Mouse (Mus musculus) heart, postnatal 0 days (tissue): Measurements from ENCODE around the gene Fam83f. TPM values are rescaled to one million over a fixed set of nuclear protein-coding genes. Genes with fewer than 3 reads are reported as not detected.

ENCODE experiments used
- ATAC-seq: fragments of 200-750 bp; cut with Nextera tagmentation; 2 replicates; pipeline ENCODE4 v1.8.0; 2017; ENCODE audit warnings: low read depth, moderate number of reproducible peaks, moderate library complexity; ENCODE audit not compliant: insufficient read depth
- DNase-seq: peaks from one replicate; pipeline ENCODE4 v3.0.0-alpha.2; 2016; ENCODE audit warnings: low spot score
- H3K27ac ChIP-seq: fragments of 300-500 bp; sonication (generic); 2 replicates; pipeline ENCODE4 v1.5.1; 2014; ENCODE audit warnings: low read depth, mild to moderate bottlenecking
- H3K27me3 ChIP-seq: fragments of 300-500 bp; sonication (generic); 2 replicates; pipeline ENCODE4 v1.6.1; 2014; ENCODE audit warnings: low read length, mixed read lengths; ENCODE audit not compliant: control insufficient read depth, insufficient read depth
- H3K36me3 ChIP-seq: fragments of 300-500 bp; sonication (generic); replicated peaks from 2 replicates; pipeline ENCODE4 v1.6.1; 2014; ENCODE audit warnings: low read length, mixed read lengths; ENCODE audit not compliant: control insufficient read depth, insufficient read depth
- H3K4me1 ChIP-seq: fragments of 300-500 bp; sonication (generic); 2 replicates; pipeline ENCODE4 v1.6.1; 2014; ENCODE audit warnings: antibody characterized with exemption; ENCODE audit not compliant: control insufficient read depth, insufficient read depth
- H3K4me2 ChIP-seq: fragments of 300-500 bp; sonication (generic); 2 replicates; pipeline ENCODE4 v1.6.1; 2014; ENCODE audit warnings: low read depth, mild to moderate bottlenecking, low read length, moderate library complexity
- H3K4me3 ChIP-seq: fragments of 300-500 bp; sonication (generic); 2 replicates; pipeline ENCODE4 v1.5.1; 2014; ENCODE audit warnings: low read depth, low read length
- H3K9ac ChIP-seq: fragments of 300-500 bp; sonication (generic); replicated peaks from 2 replicates; pipeline ENCODE4 v1.6.1; 2014; ENCODE audit warnings: low read depth, low read length, mixed read lengths
- H3K9me3 ChIP-seq: fragments of 300-500 bp; sonication (generic); replicated peaks from 2 replicates; pipeline ENCODE4 v1.6.1; 2016; ENCODE audit warnings: low read length; ENCODE audit not compliant: control insufficient read depth
- CTCF ChIP-seq: IDR thresholded peaks from 2 replicates; pipeline ENCODE4 v1.5.1; 2016; ENCODE audit warnings: antibody characterized with exemption, control low read depth, low read depth
- EP300 ChIP-seq: IDR thresholded peaks from 2 replicates; pipeline ENCODE4 v1.6.1; 2016; ENCODE audit warnings: antibody characterized with exemption, low read depth
- WGBS: fragments of 180-500 bp; shearing (Covaris S2); extraction: QIAGEN DNeasy Blood & Tissue Kit; methylation state at CpG from one replicate; pipeline ENCODE4 v1.1.7; 2014; 5-methylcytosine and 5-hydroxymethylcytosine counted together
- polyA plus RNA-seq: library from polyadenylated mRNA; unstranded; fragments of >200 nt; fragmentation: Nextera tagmentation; extraction: Ambion mirVana; gene quantifications from 2 replicates; pipeline ENCODE4 v1.2.1, GENCODE M21; 2015
- total RNA-seq: library from RNA; depleted of rRNA; stranded (reverse); fragments of >200 nt; gene quantifications from 2 replicates; pipeline ENCODE4 v1.2.3, GENCODE M21; 2014; ENCODE audit warnings: low replicate concordance

The Fam83f gene
- total and polyA plus RNA-seq, 2 experiments from 2014 or later = 0.14 to 0.95 TPM

- TF ChIP-seq EP300 (no peak), CTCF (no peak)
- WGBS = 37% methylated on average over 3 of the region's 3 CpGs
- no peak overlapping the region for H3K9ac ChIP-seq
- no peak overlapping the region for H3K4me2 ChIP-seq
- no peak for DNase-seq
- H3K27ac ChIP-seq = no peak overlapping the region
- no peaks in the 10 kb centered on the region; the same call in 1 of the 2 replicates for H3K4me1 ChIP-seq
- H3K36me3 ChIP-seq = no peaks in the 10 kb centered on the region
- H3K4me3 ChIP-seq = no peak overlapping the region
- no peaks in the 10 kb centered on the region for H3K9me3 ChIP-seq
- H3K27me3 ChIP-seq = peaks cover 39% of the 10 kb centered on the region
- no peak for ATAC-seq
Observed at GRCm38 (mm10) chr15:80693492-80693891, 21.8 kb downstream of the Fam83f start.

GRCm38 (mm10) chr15:80694125-80694910 is 22.7 kb downstream of the Fam83f start:
- no peak overlapping the region for H3K27ac ChIP-seq
- no peaks in the 10 kb centered on the region for H3K36me3 ChIP-seq

GRCm38 (mm10) chr15:80697564-80697963 is 25.9 kb downstream of the Fam83f start:
- Histone ChIP-seq H3K4me3 (no peak overlapping the region), H3K27ac (peak overlapping the region; percentile 59; the same call in 1 of the 2 replicates), H3K27me3 (peaks cover 18% of the 10 kb centered on the region; the same call in 1 of the 2 replicates), H3K9me3 (no peaks in the 10 kb centered on the region), H3K36me3 (no peaks in the 10 kb centered on the region), H3K9ac (no peak overlapping the region), H3K4me1 (no peaks in the 10 kb centered on the region), H3K4me2 (no peak overlapping the region)
- ATAC-seq (no peak), DNase-seq (no peak)
- 37% methylated on average over 5 of the region's 5 CpGs for WGBS
- TF ChIP-seq CTCF (no peak), EP300 (no peak)

More at GRCm38 (mm10) chr15:80694125-80694910, 22.7 kb downstream of the Fam83f start:
- H3K9ac ChIP-seq = no peak overlapping the region
- H3K4me1 ChIP-seq = no peaks in the 10 kb centered on the region
- H3K9me3 ChIP-seq = no peaks in the 10 kb centered on the region
- no peak overlapping the region for H3K4me3 ChIP-seq
- peaks cover 39% of the 10 kb centered on the region for H3K27me3 ChIP-seq
- DNase-seq (peak; percentile 42), ATAC-seq (no peak)
- peak overlapping the region; percentile 19; the same call in 1 of the 2 replicates for H3K4me2 ChIP-seq
- TF ChIP-seq CTCF (peak; percentile 76), EP300 (no peak)
- 17% methylated on average over 11 of the region's 11 CpGs for WGBS

GRCm38 (mm10) chr15:80701481-80702257 is 30.0 kb downstream of the Fam83f start:
- no peaks in the 10 kb centered on the region for H3K36me3 ChIP-seq
- no peak for ATAC-seq
- DNase-seq = no peak
- no peak overlapping the region for H3K4me2 ChIP-seq
- no peaks in the 10 kb centered on the region for H3K9me3 ChIP-seq
- no peak overlapping the region for H3K27ac ChIP-seq
- 76% methylated on average over 8 of the region's 8 CpGs for WGBS
- H3K9ac ChIP-seq = no peak overlapping the region
- H3K27me3 ChIP-seq = no peaks in the 10 kb centered on the region
- peaks cover 5% of the 10 kb centered on the region; the same call in 1 of the 2 replicates for H3K4me1 ChIP-seq
- TF ChIP-seq EP300 = no peak
- TF ChIP-seq CTCF = no peak
- H3K4me3 ChIP-seq = no peak overlapping the region

GRCm38 (mm10) chr15:80702910-80703309 is 31.3 kb downstream of the Fam83f start:
- ATAC-seq = no peak
- no peak for DNase-seq
- H3K9ac ChIP-seq = no peak overlapping the region
- H3K27me3 ChIP-seq = no peaks in the 10 kb centered on the region
- H3K4me1 ChIP-seq = peaks cover 16% of the 10 kb centered on the region; the same call in 1 of the 2 replicates
- no peak overlapping the region for H3K27ac ChIP-seq
- H3K9me3 ChIP-seq = no peaks in the 10 kb centered on the region
- TF ChIP-seq CTCF (no peak), EP300 (no peak)
- H3K4me3 ChIP-seq = no peak overlapping the region
- no peak overlapping the region for H3K4me2 ChIP-seq
- no peaks in the 10 kb centered on the region for H3K36me3 ChIP-seq
- WGBS = 70% methylated on average over 5 of the region's 5 CpGs
